Mouse (Mus musculus): ENCODE measurements around the gene Olfr837. TPM values are rescaled to one million over a fixed set of nuclear protein-coding genes. Genes with fewer than 3 reads are reported as not detected.

Gene Olfr837
- total RNA-seq (2023), result not detected

GRCm38 (mm10) chr9:19136017-19136416 is at the start of gene Olfr837:
TSS of gene Olfr837 (plus strand) at chr9:19136317.

GRCm38 (mm10) chr9:19120082-19120481 is 16.0 kb upstream of the Olfr837 start, which contains the start of gene Olfr836:
TSS of gene Olfr836 (plus strand) at chr9:19120382.

GRCm38 (mm10) chr9:19177212-19177611 is 41.1 kb downstream of the Olfr837 start, which contains the start of gene Olfr839-ps1:
TSS of gene Olfr839-ps1 (minus strand) at chr9:19177312.

Other genes starting within 250 kb of the Olfr837 start
- not detected for gene Olfr832, start 199.2 kb upstream of the Olfr837 start, total RNA-seq (2023)
- gene Olfr834, start 148.3 kb upstream of the Olfr837 start, total RNA-seq (2023), result not detected
- not detected for gene Olfr835, start 103.6 kb upstream of the Olfr837 start, total RNA-seq (2023)
- gene Olfr836, start 15.9 kb upstream of the Olfr837 start, total RNA-seq (2023), result not detected
- gene Olfr839-ps1, start 41.0 kb downstream of the Olfr837 start, total RNA-seq (2023), result not detected
- not detected for gene Olfr843, start 115.7 kb downstream of the Olfr837 start, total RNA-seq (2023)
- gene Olfr844, start 180.0 kb downstream of the Olfr837 start, total RNA-seq (2023), result not detected
- not detected for gene Olfr845, start 200.1 kb downstream of the Olfr837 start, total RNA-seq (2023)
- not detected for gene Olfr846, start 227.7 kb downstream of the Olfr837 start, total RNA-seq (2023)
- not detected for gene Olfr847, start 242.4 kb downstream of the Olfr837 start, total RNA-seq (2023)